27 mouse cellular contexts compared by ENCODE assay signal in the genomic region with DNA sequence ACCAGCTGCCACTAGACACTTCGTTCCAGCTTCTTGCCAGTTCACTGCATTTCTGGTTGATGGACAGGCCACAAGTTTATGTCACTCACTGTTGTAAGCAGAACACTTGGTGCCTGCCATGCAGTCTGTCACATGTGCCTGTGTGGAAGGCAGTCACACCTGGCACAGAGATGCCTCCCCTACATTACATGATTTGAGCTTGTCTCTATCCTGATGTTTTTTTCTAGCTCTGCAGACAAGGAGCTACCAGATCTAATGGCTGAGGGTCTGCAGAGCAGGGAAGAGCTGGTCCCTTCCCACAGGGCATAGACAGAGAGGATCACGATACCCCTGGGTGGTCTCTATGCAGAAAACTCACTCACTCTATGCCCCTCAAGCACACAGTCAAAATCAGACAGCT. TPM values are rescaled to one million over a fixed set of nuclear protein-coding genes. Genes with fewer than 3 reads are reported as not detected.
"Had no signal": no experiment of that assay in that cellular context is flagged by ENCODE, and none has a peak within 500 bp of the region (broad histone marks: within the 10 kb centered on the region; RNA-seq: fewer than 3 reads in every experiment).

No protein-coding gene starts in this region.

- H3K4me3 ChIP-seq: gastrocnemius, adult 2 months; heart, embryonic 10.5 days; heart, embryonic 13.5 days; heart, embryonic 15.5 days; hindbrain, embryonic 13.5 days; hindbrain, embryonic 15.5 days; kidney, embryonic 15.5 days; limb, embryonic 12.5 days had no signal

- H3K9me3 ChIP-seq: heart, embryonic 10.5 days; heart, embryonic 13.5 days; heart, embryonic 15.5 days; hindbrain, embryonic 13.5 days; hindbrain, embryonic 15.5 days; kidney, embryonic 15.5 days; limb, embryonic 12.5 days had no signal

- H3K9ac ChIP-seq: heart, embryonic 13.5 days; heart, embryonic 15.5 days; hindbrain, embryonic 13.5 days; hindbrain, embryonic 15.5 days; kidney, embryonic 15.5 days; limb, embryonic 12.5 days had no signal

- DNase-seq: gastrocnemius, adult 2 months; gastrocnemius, postnatal 10 days; gastrocnemius, postnatal 25 days; heart, adult 18-20 months; heart, postnatal 10 days; heart, postnatal 4 days; kidney, adult 11 months; kidney, adult 2 months; kidney, adult 9 months; kidney, postnatal 14 days; kidney, postnatal 36 days; layer of hippocampus, adult 9-11 months; layer of hippocampus, postnatal 36 days; left cerebral cortex, postnatal 4 days; liver had no signal

- H3K27me3 ChIP-seq: heart, embryonic 13.5 days; heart, embryonic 15.5 days; hindbrain, embryonic 13.5 days; hindbrain, embryonic 15.5 days; kidney, embryonic 15.5 days; limb, embryonic 12.5 days had no signal

- H3K27ac ChIP-seq: gastrocnemius, adult 2 months; heart, embryonic 13.5 days; heart, embryonic 15.5 days; hindbrain, embryonic 13.5 days; hindbrain, embryonic 15.5 days; hindbrain, postnatal 0 days; kidney, embryonic 15.5 days; kidney, postnatal 0 days; limb, embryonic 12.5 days had no signal

- H3K36me3 ChIP-seq: heart, embryonic 10.5 days; heart, embryonic 13.5 days; heart, embryonic 15.5 days; hindbrain, embryonic 13.5 days; hindbrain, embryonic 15.5 days; kidney, embryonic 15.5 days; limb, embryonic 12.5 days had no signal

- ATAC-seq: forebrain, embryonic 16.5 days; hindbrain, postnatal 0 days; intestine, embryonic 16.5 days had no signal

- H3K4me1 ChIP-seq: kidney, embryonic 15.5 days had no signal

- H3K4me2 ChIP-seq: heart, embryonic 13.5 days; heart, embryonic 15.5 days; hindbrain, embryonic 13.5 days; hindbrain, embryonic 15.5 days; kidney, embryonic 15.5 days; limb, embryonic 12.5 days had no signal

RNA-seq across cellular contexts. Expression of gene Medag, which starts 44.5 kb away (rescaled TPM):
- total RNA-seq: granulocyte monocyte progenitor cell, adult 5-6 weeks had no signal
